Mouse (Mus musculus) liver, postnatal 0 days (tissue): ENCODE data around the gene Twistnb.

ENCODE experiments used
- CTCF ChIP-seq: sonication (generic); IDR thresholded peaks from 2 replicates; pipeline ENCODE4 v1.5.1; 2016; ENCODE audit warnings: antibody characterized with exemption, low read depth
- EP300 ChIP-seq: IDR thresholded peaks from 2 replicates; pipeline ENCODE4 v1.6.1; 2016; ENCODE audit warnings: antibody characterized with exemption, low read depth, mild to moderate bottlenecking

DNA sequence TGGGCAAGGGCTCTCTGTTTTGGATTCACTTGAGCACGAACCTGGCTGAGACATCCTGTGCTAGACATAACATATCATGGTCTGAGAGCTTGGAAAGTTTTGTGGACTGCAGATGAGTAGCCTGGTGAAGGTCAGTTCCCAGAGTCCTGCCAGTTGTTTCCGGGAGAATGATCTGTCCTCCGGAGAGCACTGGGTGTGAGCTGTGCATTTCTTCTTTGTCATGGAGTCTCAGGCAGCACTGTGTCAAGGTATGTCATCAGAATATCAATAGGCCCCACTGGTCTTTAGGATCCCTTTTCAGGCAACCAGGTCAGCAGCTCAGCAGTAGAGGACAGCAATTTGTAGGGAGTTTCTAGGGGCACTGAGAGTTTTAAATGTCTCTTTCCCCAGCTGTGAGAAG is 2.1 kb upstream of the Twistnb start:
- TF ChIP-seq EP300 (no peak), CTCF (no peak)
